Mouse (Mus musculus): ENCODE measurements around the gene Fbxo36.

DNA sequence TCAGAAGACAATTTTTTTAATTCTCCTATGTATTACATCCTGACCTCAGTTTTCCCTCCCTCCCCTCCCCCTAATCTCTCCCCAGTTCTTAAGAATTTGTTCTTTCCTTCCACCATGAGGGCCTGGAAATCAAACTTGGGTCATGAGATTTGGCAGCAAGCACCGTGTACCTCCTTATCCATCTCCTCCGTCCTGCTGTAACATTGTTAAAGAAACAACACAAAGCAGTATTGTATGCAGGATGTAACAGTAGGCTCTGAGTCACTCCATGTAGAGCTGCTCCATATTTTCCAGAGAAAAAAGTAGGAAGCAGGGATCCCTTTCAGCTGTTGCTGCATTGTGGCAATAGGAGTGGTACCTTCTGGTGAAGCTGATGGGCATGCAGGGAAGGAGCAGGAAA is 16.1 kb downstream of the Fbxo36 start:
- TF ChIP-seq GATA1 (IDR thresholded peaks at IDR 0.05; ENCODE audit: borderline replicate concordance, low read length) (no peak), FLI1 (IDR thresholded peaks at IDR 0.05; ENCODE audit: low read length) (no peak)
